Mouse (Mus musculus) heart, postnatal 10 days (tissue): ENCODE results near the gene Serpinb2. TPM values are rescaled to one million over a fixed set of nuclear protein-coding genes. Genes with fewer than 3 reads are reported as not detected.

Experiments used
- DNase-seq, 2 experiments: peaks; one replicate each; pipeline ENCODE4 v3.0.0; 2021
- intact Hi-C: fragments of 180-260 bp; cut with DNase I; formaldehyde crosslinking; loops from one replicate; pipeline ENCODE4 v1.15.1; 2025
- total RNA-seq, 2 experiments: library from RNA; stranded (reverse); gene quantifications; 2 replicates each; pipeline ENCODE4 v1.2.3; 2021

Serpinb2 gene
- total RNA-seq: under 1 TPM in 1 of 2 experiments, not detected in 1; 0.57 TPM

DNA sequence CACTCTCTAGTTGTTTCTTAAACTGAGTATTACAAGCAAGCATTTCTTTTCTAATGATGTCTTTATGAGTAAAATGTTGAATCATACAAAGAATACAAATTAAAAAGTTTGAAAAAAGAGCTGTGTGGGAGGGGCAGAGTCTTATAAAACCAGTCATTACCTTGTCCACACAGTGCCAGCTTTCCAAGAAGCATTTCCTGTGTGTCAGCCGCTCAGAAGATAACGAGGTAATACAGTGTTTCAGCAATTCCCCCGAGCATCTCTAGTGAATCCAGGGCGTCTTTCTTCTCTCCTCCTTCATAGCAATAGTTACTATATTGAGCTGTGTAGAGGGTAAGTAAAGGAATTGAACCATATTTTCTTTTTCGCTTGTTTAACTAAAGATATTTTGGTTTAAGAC lies at the start of gene Serpinb2:
Gene Serpinb2 (plus strand): TSS at position 172 of the 400 bp plus-strand sequence.
- intact Hi-C loops: no loop called here
- no peak for DNase-seq

DNA sequence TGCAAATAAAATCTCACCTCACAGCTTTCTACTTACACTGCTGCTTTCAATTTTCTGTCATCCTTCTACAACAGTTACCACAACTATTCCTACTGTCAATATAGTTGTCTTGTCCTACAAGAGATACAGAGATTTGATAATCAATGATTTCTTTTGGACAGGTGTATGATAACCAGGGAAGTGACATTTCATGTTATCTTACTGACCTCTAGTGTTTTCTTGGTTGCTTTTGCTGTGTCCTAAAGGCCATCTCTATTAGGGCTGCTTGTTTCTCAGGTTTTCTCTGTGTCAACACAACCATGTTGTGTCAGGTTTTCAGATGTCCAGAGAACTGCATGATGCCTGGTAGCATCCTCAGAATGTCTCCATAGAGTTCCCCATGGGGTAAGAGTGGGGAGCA lies 31.3 kb upstream of the Serpinb2 start:
- intact Hi-C loops: loop anchor here (2.0 to 5.0 kb wide), 3 partner anchors 237 to 577 kb away; no protein-coding TSS in a partner anchor

DNA sequence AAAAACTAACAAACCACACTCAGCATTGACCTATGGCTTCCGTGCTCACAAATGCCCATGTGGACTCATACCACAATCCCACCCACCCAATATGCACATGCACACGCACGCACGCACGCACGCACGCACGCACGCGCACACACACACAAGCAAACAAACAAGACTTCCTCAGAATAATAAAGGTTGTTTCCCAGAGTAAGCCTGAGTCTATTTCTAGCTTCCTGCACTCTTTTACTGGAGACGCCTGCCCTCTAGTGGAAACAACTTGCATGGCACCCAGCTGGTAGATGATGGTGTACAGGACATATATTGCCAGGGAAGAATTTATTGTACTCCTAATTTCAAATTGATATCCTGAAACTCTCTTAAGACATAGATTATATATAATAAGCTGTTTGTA lies 29.8 kb upstream of the Serpinb2 start:
- peak; percentile 69 to 78 for DNase-seq
- intact Hi-C loops: loop anchor here (2.0 to 5.0 kb wide), 3 partner anchors 239 to 579 kb away; no protein-coding TSS in a partner anchor

More for the DNA sequence above, 31.3 kb upstream of the Serpinb2 start:
- DNase-seq: no peak

DNA sequence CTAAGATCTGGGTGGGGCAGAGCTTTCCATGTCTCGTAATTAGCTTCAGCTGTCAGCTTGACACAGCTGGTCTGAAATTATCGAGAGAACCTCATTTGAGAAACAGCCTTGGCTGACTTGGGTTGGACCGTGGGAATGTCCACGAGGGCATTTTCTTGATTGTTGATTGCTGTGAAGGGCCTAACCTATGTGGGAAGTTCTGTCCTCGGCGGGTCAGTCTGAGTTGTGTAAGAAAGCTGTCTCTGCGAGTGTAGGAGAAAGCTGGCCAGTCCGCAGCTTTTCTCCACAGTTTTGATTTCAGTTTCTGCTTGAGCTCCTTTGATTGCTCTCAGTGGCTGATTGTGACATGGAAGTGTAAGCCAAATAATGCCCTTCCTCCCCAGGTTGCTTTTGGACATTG lies 21.6 kb upstream of the Serpinb2 start:
- peak; percentile 2 to 4 for DNase-seq
- intact Hi-C loops: no loop called here

DNA sequence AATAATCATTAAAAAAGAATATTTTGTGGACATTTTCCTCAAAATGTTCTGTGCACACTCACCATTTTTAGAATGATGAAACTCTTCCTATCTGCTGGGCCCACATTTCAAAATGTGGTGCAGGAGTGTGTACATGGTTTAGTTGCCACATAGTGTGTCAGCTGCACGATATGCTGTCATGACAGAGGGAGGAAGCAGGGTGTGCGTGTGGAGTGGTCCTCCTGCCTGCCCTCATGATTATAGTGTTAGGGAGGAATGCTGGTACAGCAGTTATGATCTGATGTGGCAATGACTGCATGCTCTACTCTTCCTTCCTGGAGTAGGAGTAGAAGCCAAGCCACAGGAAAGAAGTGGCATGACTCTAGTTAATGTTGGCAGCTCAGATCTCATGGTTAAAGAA lies 14.4 kb upstream of the Serpinb2 start:
- DNase-seq: peak; percentile 1 to 2
- intact Hi-C loops: no loop called here

DNA sequence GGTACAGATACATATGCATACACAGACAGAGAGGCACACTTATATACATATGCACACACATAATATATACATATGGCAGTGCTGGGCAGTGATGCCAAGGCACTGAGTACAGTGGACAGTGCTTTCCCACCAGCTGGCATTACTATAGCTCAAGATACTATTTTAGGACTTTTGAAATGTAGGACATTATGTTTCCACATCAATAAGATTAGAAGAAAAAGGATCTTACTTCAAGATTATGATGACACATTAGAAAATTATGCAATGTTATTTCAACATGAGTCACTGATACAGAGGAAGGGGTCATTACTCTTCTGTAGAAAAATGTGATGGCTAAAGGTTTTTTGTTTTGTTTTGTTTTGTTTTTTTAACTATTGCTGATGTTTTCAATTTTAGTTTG lies 9.2 kb upstream of the Serpinb2 start:
- no peak for DNase-seq
- intact Hi-C loops: no loop called here

DNA sequence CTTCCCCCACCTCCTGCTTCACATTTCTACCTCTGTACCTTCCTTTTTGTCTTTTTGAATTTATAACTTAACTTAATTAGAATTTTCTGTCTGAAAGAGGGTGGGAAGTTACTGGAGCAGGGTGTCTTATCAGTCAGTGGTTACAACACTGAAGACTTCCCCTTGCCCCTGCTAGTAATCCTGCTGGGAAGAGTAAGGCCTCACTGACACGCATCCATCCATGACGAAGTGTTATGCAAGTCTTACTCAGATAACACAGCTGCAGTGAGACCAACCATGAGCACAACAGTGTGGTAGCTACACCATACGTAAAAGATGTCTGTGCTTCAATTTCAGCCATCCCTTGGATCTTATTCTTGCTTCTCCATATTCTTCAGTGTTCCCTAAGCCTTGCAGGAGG lies 7.9 kb upstream of the Serpinb2 start:
- intact Hi-C loops: no loop called here
- DNase-seq: no peak

DNA sequence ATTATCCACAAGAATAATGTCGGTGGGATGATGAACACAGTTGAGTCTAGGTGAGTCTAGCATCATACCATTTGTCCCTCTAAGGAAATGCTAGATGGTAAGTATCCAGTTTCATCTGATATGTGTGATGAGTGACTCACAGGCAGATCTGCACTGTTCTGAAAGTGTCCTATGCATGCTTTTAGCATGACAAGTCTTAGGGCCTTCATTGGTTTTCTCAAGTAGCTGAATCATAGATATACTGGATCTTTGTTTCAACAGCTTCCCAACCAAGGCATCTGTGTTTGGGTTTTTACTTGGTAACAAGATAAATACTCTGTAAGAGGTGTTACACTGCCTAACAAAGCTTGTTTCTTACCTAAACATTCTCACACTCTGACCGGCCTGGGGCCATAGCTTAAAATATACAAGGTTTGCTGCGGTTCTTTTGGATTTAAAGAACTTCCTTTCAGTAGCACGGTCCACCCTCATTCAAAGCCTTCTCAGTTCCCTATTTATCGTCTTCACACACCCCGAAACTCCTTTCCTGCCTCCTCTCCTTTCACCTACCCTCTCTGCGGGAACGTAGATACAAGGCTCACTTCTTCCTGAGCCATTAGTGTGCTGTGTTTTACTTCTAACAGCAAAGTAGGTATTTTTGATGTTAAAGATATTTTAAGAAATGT lies 5.2 kb upstream of the Serpinb2 start:
- DNase-seq: no peak
- intact Hi-C loops: no loop called here

DNA sequence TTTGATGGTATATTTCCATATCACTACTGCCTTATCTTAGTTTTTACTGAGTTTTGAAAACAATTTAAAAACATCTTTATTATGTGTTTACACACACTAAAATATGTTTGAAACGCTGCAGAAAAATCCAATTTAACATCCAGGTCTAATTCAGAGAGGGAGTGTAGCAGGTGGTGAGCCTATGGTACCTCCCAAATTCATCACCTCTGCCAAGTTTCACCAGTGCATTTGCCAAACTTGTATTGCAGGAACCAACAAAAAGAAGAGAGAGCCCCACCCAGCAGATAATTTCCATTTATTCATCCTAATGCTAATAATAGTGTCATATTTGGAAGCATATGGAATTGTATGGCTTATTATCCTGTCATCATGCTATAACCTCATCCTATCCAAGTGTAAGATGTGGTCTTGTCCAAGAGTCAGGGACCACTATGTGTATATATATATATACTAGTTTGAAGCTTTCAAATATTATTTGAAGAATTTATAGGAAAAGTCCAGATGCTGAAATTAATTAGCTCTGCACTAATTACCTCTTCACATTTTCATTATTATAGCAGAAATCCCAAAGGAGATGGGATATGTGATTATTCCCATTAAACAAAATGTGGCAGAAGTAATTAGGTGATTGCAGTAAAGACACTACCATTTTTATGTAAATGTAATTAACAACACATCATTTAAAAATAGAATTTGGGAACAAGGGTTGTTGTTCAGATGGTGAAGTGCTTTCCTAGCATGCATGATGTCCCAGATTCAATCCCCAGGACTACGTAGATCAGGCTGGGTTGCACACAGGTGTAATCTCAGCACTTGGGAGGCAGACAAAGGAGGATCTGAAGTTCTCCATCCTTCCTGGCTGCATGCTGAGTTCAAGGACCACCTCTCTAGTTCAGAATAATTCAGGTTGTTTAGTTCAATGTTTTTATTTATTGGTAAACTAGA lies 1.2 kb downstream of the Serpinb2 start:
- no peak for DNase-seq
- intact Hi-C loops: no loop called here

DNA sequence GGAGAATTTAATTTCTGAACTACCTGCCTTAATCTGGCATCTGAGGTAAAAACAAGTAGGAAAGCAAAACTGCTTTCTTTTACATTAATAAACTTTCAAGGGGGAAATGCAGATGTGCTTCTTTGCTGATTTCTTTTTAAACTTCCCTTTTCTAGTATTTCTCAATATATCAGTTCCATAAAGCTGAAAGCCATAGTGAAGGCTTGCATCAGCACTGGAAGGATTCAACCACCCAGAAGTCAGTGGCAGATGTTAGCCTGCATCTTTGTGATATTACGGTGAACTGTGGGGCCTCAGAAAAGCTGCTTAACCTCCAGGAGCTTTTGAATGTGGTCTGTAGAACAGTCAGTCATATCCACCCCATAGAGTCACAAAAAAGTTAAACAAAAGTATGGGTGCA lies 2.3 kb downstream of the Serpinb2 start:
- intact Hi-C loops: no loop called here
- no peak for DNase-seq

DNA sequence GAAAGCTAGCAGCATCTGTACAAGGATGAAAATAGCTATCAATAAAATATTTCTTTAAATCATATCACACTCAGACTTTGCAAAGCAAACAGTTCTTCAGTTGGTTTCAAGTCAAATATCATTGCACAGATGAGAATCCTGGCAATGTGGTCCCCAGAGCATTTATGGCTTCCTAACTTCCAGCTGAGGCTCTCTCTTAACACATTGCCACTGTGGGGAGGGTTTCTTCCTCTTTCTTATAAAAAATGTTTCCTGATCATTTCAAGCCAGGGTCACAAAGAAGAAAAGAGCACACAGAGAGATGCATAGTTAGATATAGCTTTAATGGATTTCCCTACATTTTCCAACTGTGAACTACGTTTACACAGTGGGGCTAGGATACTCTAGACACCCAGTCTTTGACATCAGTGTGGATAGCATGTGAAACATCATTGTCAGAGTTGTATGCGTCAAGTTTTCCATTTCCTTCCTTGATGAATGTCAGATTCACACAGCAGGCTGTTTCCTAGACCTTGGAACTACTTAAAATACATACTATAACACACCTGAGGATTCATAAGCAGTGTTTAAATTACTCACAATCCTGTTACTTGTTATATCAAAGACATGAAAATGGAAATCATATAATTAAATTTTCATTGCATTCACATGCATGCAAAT lies 4.7 kb downstream of the Serpinb2 start:
- no peak for DNase-seq

DNA sequence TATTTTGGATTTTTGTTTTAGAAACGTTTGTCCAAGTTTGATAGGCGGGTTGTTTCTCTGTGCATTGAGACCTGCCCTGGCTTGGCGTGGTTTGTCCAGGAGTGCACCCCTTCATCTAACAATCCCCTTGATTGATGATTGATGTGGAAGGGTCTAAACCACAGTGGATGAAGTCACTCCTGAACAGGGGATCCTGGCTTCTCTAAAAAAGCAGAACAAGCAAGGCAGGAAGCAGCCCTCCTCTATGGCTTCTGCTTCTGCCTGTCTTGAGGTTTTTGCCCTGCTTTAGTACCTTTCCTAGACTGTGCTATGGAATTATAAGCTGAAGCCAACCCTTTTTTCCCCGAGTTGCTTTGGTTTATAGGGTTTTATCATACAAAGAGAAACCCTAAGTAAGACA lies 14.4 kb downstream of the Serpinb2 start:
- no peak for DNase-seq
- intact Hi-C loops: no loop called here

More for the DNA sequence above, 4.7 kb downstream of the Serpinb2 start:
- intact Hi-C loops: no loop called here

DNA sequence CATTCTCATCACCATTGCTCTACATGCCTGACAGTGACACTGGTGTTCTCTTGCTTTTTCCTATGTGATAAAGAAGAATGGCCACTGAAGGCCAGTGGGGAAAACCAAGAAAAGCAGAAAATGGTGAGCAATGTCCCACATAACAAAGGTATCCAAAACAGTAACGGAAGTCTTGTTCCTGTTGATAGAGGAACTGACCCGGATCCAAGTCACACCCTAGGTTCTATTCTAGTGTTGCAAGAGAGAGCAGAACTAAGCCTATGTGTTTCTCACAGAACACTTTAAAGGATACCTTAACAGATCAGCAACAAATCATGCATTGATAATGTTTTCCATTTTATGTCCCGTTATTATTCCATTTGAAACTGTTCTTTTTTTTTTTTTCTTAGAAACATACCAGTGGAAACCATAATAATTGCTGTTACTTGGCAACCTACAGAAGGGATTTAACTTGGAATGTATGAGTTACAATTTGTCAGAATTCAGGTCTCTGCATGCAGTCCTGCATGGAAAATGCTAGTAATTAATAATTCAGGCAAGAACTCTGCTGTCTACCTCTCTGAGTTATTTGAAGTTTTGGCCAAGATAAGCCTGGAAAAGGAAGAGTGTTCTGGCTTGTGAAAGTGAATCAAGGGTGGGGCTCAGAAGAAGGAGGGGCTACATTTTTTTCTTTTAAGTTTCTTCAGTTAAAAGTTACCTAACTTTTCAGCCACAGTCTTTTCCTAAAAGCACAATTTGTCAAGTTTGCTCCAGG lies 17.3 kb downstream of the Serpinb2 start:
- no peak for DNase-seq
- intact Hi-C loops: no loop called here

DNA sequence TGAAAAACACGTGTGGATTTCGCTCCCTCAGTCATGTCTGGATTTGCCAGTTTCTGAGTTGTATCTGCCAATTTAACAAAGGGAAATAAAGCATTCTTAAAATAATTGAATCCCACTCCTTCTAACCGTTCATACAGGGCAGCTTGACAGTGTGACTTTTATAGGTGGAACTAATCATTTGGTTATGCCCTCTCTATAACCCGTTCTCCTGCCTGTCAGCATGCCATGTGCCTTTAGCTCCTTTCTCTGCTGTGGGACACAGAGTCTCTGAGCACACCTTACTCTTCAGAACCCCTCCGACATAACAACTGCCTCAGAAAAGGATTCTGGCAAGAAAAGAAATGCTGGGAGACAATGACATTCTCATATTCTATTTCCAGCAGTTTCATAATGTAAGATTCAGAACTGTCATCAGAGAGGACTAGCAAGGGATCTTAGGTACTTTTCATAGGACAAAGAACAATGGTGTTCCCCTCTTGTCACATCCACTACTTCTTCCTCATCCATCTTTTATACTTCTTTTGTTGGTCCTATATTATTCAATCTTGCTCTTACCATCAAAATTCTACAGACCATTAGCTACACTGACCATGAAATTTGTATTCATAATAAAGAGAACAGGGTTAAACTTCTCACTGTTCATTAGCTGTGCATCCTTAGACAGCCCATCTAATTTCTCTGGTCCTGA lies 18.3 kb downstream of the Serpinb2 start:
- intact Hi-C loops: no loop called here
- DNase-seq: no peak

DNA sequence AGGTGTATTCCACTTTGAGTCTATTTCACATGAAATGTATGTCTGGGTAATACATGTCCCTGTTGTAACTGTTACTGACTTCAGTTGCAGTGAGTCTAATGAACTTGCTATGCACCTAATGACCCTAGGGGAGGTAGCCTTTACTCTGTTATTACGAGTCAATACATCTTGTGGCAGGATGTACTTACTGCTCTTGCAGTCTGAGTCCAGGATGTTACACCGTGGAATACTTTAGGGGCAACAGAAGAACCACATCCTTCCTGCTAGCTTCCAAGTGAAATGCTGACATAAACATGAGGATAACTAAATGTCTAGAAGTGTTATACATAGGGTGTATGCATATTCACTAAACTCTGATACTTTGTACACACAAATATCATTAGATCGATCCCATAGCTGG lies 22.5 kb downstream of the Serpinb2 start:
- DNase-seq: no peak
- intact Hi-C loops: no loop called here

DNA sequence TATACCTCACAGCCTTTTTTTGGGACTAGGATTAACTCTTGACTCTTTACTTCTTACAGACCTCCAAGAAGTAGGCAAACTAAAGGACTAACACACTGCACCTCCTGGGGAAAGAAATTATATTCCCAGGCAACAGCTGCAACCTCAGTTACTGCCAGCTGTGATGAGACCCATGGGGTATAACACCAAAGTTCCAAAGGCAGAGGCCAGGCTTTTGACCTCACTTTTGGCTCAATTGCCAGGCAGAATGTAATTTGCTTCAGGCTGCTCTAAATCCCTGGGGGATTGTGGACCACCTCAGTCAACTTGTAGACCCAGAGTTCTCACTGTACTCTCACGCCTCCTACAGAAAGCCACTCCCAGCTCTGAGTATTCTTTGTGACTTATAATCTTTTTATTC lies 26.2 kb downstream of the Serpinb2 start:
- DNase-seq: peak in 1 of 2 experiments; percentile 5
- intact Hi-C loops: no loop called here

DNA sequence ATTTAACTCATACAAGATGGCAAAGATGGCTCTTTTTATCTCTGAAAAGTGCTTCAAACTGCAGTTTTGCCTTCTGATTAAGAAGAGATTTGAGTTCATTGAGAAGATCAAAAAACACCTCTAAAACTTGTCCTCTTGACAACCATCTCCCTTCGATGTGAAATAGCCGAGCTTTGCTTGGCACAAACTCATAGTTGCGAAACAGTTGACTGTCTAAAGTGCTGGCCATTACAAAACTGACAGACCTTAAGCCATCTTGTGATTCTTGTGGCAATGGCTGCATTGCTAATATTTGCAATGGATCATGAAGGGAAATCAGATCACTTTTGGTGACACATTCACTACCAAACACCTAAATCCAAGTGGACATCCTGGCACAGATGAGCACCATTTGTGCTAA lies 48.3 kb downstream of the Serpinb2 start:
- intact Hi-C loops: no loop called here
- no peak for DNase-seq

DNA sequence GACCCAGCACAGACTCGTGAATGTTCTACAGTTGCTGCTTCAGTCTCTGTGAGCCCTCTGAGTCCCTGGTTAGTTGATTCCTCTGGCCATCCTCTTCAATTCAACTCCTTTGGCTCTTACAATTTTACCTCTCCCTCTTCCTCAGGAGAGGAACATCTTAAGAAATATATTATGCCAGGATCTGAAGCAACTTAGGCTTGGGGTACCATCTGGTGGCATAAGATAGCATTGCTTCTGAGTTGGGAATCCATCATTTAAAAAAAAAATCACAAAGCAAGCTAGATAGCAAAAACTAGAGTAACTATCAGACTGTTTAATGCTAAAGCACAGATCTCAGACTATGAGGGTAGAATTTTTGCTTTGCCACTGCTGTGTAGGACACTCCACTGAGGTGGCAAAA lies 50.9 kb downstream of the Serpinb2 start:
- intact Hi-C loops: no loop called here
- no peak for DNase-seq

DNA sequence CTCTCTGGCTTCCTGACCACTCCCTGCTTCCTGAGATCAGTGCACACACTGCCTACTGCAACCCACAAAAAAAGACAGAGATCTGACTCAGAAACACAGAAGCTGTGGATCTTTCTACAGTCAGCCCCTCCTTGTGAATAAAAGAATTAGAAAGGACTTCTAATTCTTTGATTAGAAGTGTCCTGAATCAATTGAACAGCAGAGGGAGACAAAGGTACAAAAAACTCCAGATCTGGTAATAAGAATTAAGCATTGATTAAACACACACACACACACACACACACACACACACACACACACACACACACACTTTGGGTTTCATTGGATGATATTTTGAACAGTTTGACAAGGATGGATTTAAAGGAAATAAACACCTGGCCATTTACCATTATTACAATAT lies 54.4 kb downstream of the Serpinb2 start:
- intact Hi-C loops: loop anchor here (2.0 kb wide), 1 partner anchor 33 kb away; no protein-coding TSS in a partner anchor
- DNase-seq: no peak

DNA sequence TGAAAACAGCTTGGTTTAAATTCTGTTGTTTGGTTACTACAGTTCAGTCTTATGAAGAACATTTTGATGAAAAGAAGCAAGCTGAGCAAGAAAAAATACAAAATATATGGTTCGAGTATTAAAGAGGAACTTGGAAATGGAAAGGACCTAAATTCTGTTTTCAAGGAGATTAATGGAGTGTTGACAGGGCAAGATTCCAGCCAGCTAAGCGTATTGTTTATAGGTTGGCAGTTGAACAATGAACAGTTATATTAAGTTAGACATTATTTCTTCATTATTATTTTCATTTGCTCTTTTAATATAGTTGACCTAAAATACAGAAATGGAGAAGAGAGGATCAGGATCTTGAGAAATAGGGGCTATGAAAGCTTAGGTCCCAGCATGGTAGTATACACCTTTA lies 64.9 kb downstream of the Serpinb2 start:
- DNase-seq: no peak
- intact Hi-C loops: no loop called here
